Comparison of ENCODE assay signal across 15 mouse cellular contexts in genomic region chr11:63040002-63040661, GRCm38 (mm10). TPM values are rescaled to one million over a fixed set of nuclear protein-coding genes. Genes with fewer than 3 reads are reported as not detected.
DNase-seq lines count a peak whose midpoint lies in the region; ATAC-seq and TF ChIP-seq lines count a peak whose summit lies in the region.
"Had no signal": no experiment of that assay in that cellular context is flagged by ENCODE, and none has a peak within 500 bp of the region (broad histone marks: within the 10 kb centered on the region; RNA-seq: fewer than 3 reads in every experiment).

No protein-coding gene starts in this region.

- TF ChIP-seq CTCF in small intestine, adult 2 months (IDR thresholded peaks at IDR 0.05; ENCODE audit: extremely low read depth, insufficient read length, insufficient replicate concordance, low read depth, low read length) = no peak

- TF ChIP-seq POLR2A in small intestine, adult 2 months (IDR thresholded peaks at IDR 0.05; ENCODE audit: low read depth, low read length) = no peak

- no peaks in the 10 kb centered on the region for H3K27me3 ChIP-seq in heart, embryonic 11.5 days (ENCODE audit: control insufficient read depth, insufficient read depth, low read length)
- no peaks in the 10 kb centered on the region for H3K27me3 ChIP-seq in neural tube, embryonic 13.5 days
- no peaks in the 10 kb centered on the region for H3K27me3 ChIP-seq in intestine, embryonic 15.5 days (replicated peaks)
- H3K27me3 ChIP-seq in small intestine, adult 2 months (ENCODE audit: control insufficient read depth, insufficient read depth, low read length) = no peaks in the 10 kb centered on the region
- H3K27me3 ChIP-seq: forebrain, embryonic 12.5 days had no signal

- peak; percentile 80 for DNase-seq in heart, adult 11 months
- no peak for DNase-seq in neural tube, embryonic 10.5 days (ENCODE audit: extremely low spot score, low spot score)
- no peak for DNase-seq in ovary, postnatal 10 days (ENCODE audit: low spot score)
- DNase-seq in adrenal gland, adult 2 months = no peak
- DNase-seq: lung, adult 2 months had no signal

- no peak overlapping the region for H3K4me2 ChIP-seq in heart, embryonic 11.5 days
- H3K4me2 ChIP-seq in neural tube, embryonic 13.5 days = no peak overlapping the region
- peak overlapping the region; percentile 35 for H3K4me2 ChIP-seq in intestine, embryonic 15.5 days (replicated peaks)
- H3K4me2 ChIP-seq: forebrain, embryonic 12.5 days had no signal

- H3K9me3 ChIP-seq in heart, embryonic 11.5 days (replicated peaks; ENCODE audit: control insufficient read depth, low read length) = no peaks in the 10 kb centered on the region
- H3K9me3 ChIP-seq in neural tube, embryonic 13.5 days = no peaks in the 10 kb centered on the region
- no peaks in the 10 kb centered on the region for H3K9me3 ChIP-seq in intestine, embryonic 15.5 days
- H3K9me3 ChIP-seq: forebrain, embryonic 12.5 days; megakaryocyte, embryonic 14.5 days had no signal

- no peak overlapping the region for H3K27ac ChIP-seq in heart, embryonic 11.5 days (ENCODE audit: low read depth, low read length)
- 0 out of 2 replicates have a peak overlapping the region, but pooled peaks have one; percentile 20 for H3K27ac ChIP-seq in neural tube, embryonic 13.5 days (replicated peaks)
- peak overlapping the region; percentile 8 for H3K27ac ChIP-seq in intestine, embryonic 15.5 days
- peak overlapping the region; percentile 25 for H3K27ac ChIP-seq in small intestine, adult 2 months (ENCODE audit: insufficient read depth, low read depth, low read length)
- H3K27ac ChIP-seq: forebrain, embryonic 12.5 days had no signal

- ATAC-seq in heart, embryonic 11.5 days (replicated peaks; ENCODE audit: insufficient number of reproducible peaks, low FRiP score, low TSS enrichment) = no peak
- ATAC-seq in neural tube, embryonic 13.5 days (ENCODE audit: low read depth) = no peak
- peak; percentile 85 for ATAC-seq in intestine, embryonic 15.5 days
- ATAC-seq: hindbrain, embryonic 16.5 days had no signal

- WGBS in heart, embryonic 11.5 days (ENCODE audit: insufficient replicate concordance) = 68% methylated on average over 12 of the region's 12 CpGs
- WGBS in neural tube, embryonic 13.5 days = 14% methylated on average over 12 of the region's 12 CpGs
- 45% methylated on average over 12 of the region's 12 CpGs for WGBS in intestine, embryonic 15.5 days
- 26% methylated on average over 12 of the region's 12 CpGs for WGBS in small intestine, adult 2 months

- H3K4me1 ChIP-seq in heart, embryonic 11.5 days (ENCODE audit: control insufficient read depth, insufficient read depth, low read length) = no peaks in the 10 kb centered on the region
- H3K4me1 ChIP-seq in neural tube, embryonic 13.5 days (replicated peaks) = peaks cover 11% of the 10 kb centered on the region; the same call in 1 of the 2 replicates
- H3K4me1 ChIP-seq in intestine, embryonic 15.5 days (replicated peaks) = peaks cover 11% of the 10 kb centered on the region
- peaks cover 39% of the 10 kb centered on the region for H3K4me1 ChIP-seq in small intestine, adult 2 months (ENCODE audit: control insufficient read depth, insufficient read depth, insufficient read length, low read length)
- H3K4me1 ChIP-seq: megakaryocyte, embryonic 14.5 days had no signal

- H3K9ac ChIP-seq in heart, embryonic 11.5 days (ENCODE audit: low read depth, low read length) = no peak overlapping the region
- H3K9ac ChIP-seq in neural tube, embryonic 13.5 days = no peak overlapping the region
- no peak overlapping the region for H3K9ac ChIP-seq in intestine, embryonic 15.5 days
- H3K9ac ChIP-seq: forebrain, embryonic 12.5 days had no signal

- no peak overlapping the region for H3K4me3 ChIP-seq in heart, embryonic 11.5 days (ENCODE audit: low read depth, low read length)
- H3K4me3 ChIP-seq in neural tube, embryonic 13.5 days = no peak overlapping the region
- no peak overlapping the region for H3K4me3 ChIP-seq in intestine, embryonic 15.5 days (replicated peaks)
- H3K4me3 ChIP-seq in small intestine, adult 2 months (ENCODE audit: low read depth, low read length) = no peak overlapping the region
- H3K4me3 ChIP-seq: forebrain, embryonic 12.5 days; megakaryocyte, embryonic 14.5 days had no signal

- no peaks in the 10 kb centered on the region for H3K36me3 ChIP-seq in heart, embryonic 11.5 days (ENCODE audit: control insufficient read depth, insufficient read depth, low read length)
- no peaks in the 10 kb centered on the region for H3K36me3 ChIP-seq in neural tube, embryonic 13.5 days
- no peaks in the 10 kb centered on the region for H3K36me3 ChIP-seq in intestine, embryonic 15.5 days
- H3K36me3 ChIP-seq in small intestine, adult 2 months (ENCODE audit: control insufficient read depth, insufficient read depth, low read length) = no peaks in the 10 kb centered on the region
- H3K36me3 ChIP-seq: forebrain, embryonic 12.5 days had no signal

RNA-seq across cellular contexts. Expression of gene Tekt3, which starts 21.3 kb away (rescaled TPM):
- not detected in 2 replicates for polyA plus RNA-seq in heart, embryonic 11.5 days (2014; fragmentation: Nextera tagmentation; extraction: Ambion mirVana)
- polyA plus RNA-seq in neural tube, embryonic 13.5 days (2015; fragmentation: Nextera tagmentation; extraction: Ambion mirVana) = not detected in 2 replicates
- polyA plus RNA-seq in intestine, embryonic 15.5 days (2015; fragmentation: Nextera tagmentation; extraction: Ambion mirVana) = 0.08 TPM in 1 of 2 replicates, not detected in the other
- polyA plus RNA-seq in small intestine, adult 2 months (2012; rRNA removed) = not detected in 2 replicates
- total RNA-seq in adrenal gland, adult 2 months (2021) = not detected
- polyA plus RNA-seq in adrenal gland, adult 2 months (2012; rRNA removed) = not detected in 2 replicates
- total RNA-seq: common myeloid progenitor, adult 5-6 weeks; MEL had no signal
- polyA plus RNA-seq: forebrain, embryonic 12.5 days; hindbrain, embryonic 16.5 days; spleen, adult 2 months had no signal
